Mouse (Mus musculus) forebrain, embryonic 14.5 days (tissue): ENCODE results near the gene Wdr62. TPM values are rescaled to one million over a fixed set of nuclear protein-coding genes. Genes with fewer than 3 reads are reported as not detected.
A peak's percentile ranks its signal among the peaks of the same experiment; 100 is the strongest.

Experiments
- ATAC-seq: fragments of 200-750 bp; cut with Nextera tagmentation; 2 replicates; pipeline ENCODE4 v1.8.0; 2017; ENCODE audit warnings: mild to moderate bottlenecking, moderate library complexity
- DNase-seq: peaks from one replicate; pipeline ENCODE4 v3.0.0-alpha.2; 2015; ENCODE audit warnings: low spot score
- H3K27ac ChIP-seq: fragments of 300-500 bp; sonication (generic); 2 replicates; pipeline ENCODE4 v1.5.1; 2014; ENCODE audit warnings: low read depth, mild to moderate bottlenecking, control low read depth, low read length, moderate library complexity
- H3K27me3 ChIP-seq: fragments of 300-500 bp; sonication (generic); replicated peaks from 2 replicates; pipeline ENCODE4 v1.6.1; 2014; ENCODE audit warnings: low read length, control low read depth, mixed read lengths; ENCODE audit not compliant: control insufficient read depth, insufficient read depth
- H3K36me3 ChIP-seq: fragments of 300-500 bp; sonication (generic); 2 replicates; pipeline ENCODE4 v1.6.1; 2014; ENCODE audit warnings: low read length, control low read depth; ENCODE audit not compliant: control insufficient read depth, insufficient read depth
- H3K4me1 ChIP-seq: fragments of 300-500 bp; sonication (generic); 2 replicates; pipeline ENCODE4 v1.6.1; 2014; ENCODE audit warnings: antibody characterized with exemption, low read length, control low read depth; ENCODE audit not compliant: control insufficient read depth, insufficient read depth
- H3K4me2 ChIP-seq: fragments of 300-500 bp; sonication (generic); 2 replicates; pipeline ENCODE4 v1.6.1; 2014; ENCODE audit warnings: mild to moderate bottlenecking, control low read depth, low read length
- H3K4me3 ChIP-seq: fragments of 300-500 bp; sonication (generic); 2 replicates; pipeline ENCODE4 v1.5.1; 2014; ENCODE audit warnings: low read depth, low read length, control low read depth
- H3K9ac ChIP-seq: fragments of 300-500 bp; sonication (generic); 2 replicates; pipeline ENCODE4 v1.6.1; 2014; ENCODE audit warnings: mild to moderate bottlenecking, low read length, control low read depth, moderate library complexity
- H3K9me3 ChIP-seq: fragments of 300-500 bp; sonication (generic); replicated peaks from 2 replicates; pipeline ENCODE4 v1.6.1; 2016; ENCODE audit warnings: low read length, control low read depth, mixed read lengths; ENCODE audit not compliant: control insufficient read depth
- WGBS: fragments of 180-500 bp; shearing (Covaris S2); extraction: QIAGEN DNeasy Blood & Tissue Kit; methylation state at CpG from one replicate; pipeline ENCODE4 v1.1.7; 2014; 5-methylcytosine and 5-hydroxymethylcytosine counted together
- polyA plus RNA-seq: library from polyadenylated mRNA; unstranded; fragments of >200 nt; fragmentation: Nextera tagmentation; extraction: Ambion mirVana; gene quantifications from 2 replicates; pipeline ENCODE4 v1.2.1, GENCODE M21; 2014

The Wdr62 gene
- polyA plus RNA-seq, 1 experiment from 2014 or later = 5.6 TPM

DNA sequence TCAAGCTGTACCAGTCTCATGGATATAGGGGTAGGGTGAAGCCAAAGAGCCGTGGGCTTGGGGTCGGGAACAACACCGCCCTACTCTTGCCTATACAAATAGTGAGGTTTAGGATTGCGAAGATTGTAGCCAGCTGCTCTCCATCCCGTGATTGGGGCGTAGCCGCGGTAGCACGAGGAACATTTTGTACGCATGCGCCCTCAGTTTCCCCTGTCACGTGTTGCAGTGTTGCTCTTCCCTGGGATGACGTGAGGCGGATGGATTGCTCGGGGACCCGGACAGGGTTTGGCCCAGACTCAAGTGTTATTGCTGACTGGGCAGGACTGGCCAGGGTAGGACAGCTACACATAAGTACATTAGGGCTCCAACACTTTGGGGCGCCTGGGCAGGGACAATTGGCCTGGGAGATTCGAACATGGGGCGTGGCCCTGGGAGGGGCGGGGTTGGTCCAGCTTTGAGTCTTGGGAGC, 485 bp upstream of the Wdr62 start:
- H3K27me3 ChIP-seq = no peaks in the 10 kb centered on the region
- ATAC-seq (peak; percentile 88), DNase-seq (peak; percentile 96)
- peak overlapping the region; percentile 54 for H3K9ac ChIP-seq
- no peaks in the 10 kb centered on the region for H3K9me3 ChIP-seq
- peak overlapping the region; percentile 98 for H3K27ac ChIP-seq
- peak overlapping the region; percentile 86 for H3K4me2 ChIP-seq
- no peaks in the 10 kb centered on the region for H3K4me1 ChIP-seq
- peak overlapping the region; percentile 74 for H3K4me3 ChIP-seq
- no peaks in the 10 kb centered on the region for H3K36me3 ChIP-seq
- WGBS = under 1% methylated on average over 20 of the region's 20 CpGs

DNA sequence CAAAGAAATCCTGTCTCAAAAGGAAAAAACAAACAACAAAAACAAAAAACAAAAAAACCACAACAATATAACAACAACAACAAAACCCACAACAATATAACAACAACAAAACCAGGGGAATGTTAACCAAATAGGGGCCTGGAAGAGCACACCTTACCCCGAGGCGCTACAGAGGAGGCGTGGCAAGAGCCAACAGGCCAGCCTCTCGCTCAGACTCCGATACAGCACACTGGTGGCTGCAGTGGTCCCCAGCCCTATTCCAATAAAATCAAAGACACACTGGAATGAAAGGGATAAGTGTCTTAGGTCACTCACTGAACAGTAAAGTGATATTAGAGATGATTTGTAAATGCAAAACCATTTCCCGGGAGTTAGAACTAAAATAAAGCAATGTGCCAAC, 683 bp downstream of the Wdr62 start:
- peak overlapping the region; percentile 59 for H3K9ac ChIP-seq
- H3K9me3 ChIP-seq = no peaks in the 10 kb centered on the region
- H3K4me2 ChIP-seq = peak overlapping the region; percentile 86
- no peaks in the 10 kb centered on the region for H3K27me3 ChIP-seq
- no peaks in the 10 kb centered on the region for H3K4me1 ChIP-seq
- ATAC-seq = peak; percentile 15; the same call in 1 of the 2 replicates
- H3K36me3 ChIP-seq = no peaks in the 10 kb centered on the region
- 0% methylated on average over 6 of the region's 6 CpGs for WGBS
- no peak for DNase-seq
- H3K4me3 ChIP-seq = peak overlapping the region; percentile 74
- no peak overlapping the region; the same call in 1 of the 2 replicates for H3K27ac ChIP-seq

DNA sequence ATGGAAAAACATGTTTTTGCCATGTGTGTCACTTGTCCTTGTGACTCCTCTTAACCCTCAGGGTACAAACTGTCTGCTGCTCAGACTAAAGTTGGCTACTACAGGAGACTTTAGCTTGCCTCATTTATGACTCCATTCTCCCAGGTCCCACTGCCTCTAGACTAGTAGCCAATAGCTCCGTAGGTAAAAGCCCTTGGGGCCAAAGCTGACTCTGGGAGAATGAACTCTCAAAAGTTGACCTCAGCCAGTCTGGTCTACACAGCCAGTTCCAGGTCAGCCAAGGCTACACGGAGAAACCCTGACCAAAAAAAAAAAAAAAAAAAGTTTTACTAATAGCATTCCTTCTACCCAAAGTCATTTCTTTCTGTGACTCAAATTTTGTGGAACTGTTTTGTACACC, 1.3 kb downstream of the Wdr62 start:
- WGBS = 54% methylated on average over 2 of the region's 2 CpGs
- H3K4me1 ChIP-seq = no peaks in the 10 kb centered on the region
- H3K27me3 ChIP-seq = no peaks in the 10 kb centered on the region
- ATAC-seq = no peak
- H3K36me3 ChIP-seq = no peaks in the 10 kb centered on the region
- H3K9me3 ChIP-seq = no peaks in the 10 kb centered on the region
- H3K4me3 ChIP-seq = no peak overlapping the region
- no peak overlapping the region for H3K27ac ChIP-seq
- no peak for DNase-seq
- no peak overlapping the region; the same call in 1 of the 2 replicates for H3K9ac ChIP-seq
- H3K4me2 ChIP-seq = peak overlapping the region; percentile 86

DNA sequence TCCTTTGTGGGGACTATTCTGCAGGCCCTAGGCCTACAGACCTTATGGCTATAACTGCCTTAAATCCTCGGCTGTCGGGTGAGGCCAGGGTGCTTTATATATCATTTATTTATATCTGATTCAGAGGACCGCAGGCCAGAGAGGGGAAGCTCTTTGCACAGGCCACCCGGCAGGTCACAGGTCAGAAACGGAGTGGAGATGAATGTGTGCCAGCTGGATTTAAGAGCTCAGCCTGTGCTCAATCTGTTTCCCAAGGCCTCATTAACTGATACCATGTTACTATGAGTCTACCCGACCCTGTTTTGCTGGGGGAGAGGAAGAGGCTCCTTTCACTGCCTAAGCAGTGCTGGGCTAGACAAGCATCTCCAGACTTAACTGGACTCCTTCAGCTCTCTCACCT, 5.8 kb downstream of the Wdr62 start:
- 87% methylated on average over 6 of the region's 6 CpGs for WGBS
- DNase-seq = no peak

DNA sequence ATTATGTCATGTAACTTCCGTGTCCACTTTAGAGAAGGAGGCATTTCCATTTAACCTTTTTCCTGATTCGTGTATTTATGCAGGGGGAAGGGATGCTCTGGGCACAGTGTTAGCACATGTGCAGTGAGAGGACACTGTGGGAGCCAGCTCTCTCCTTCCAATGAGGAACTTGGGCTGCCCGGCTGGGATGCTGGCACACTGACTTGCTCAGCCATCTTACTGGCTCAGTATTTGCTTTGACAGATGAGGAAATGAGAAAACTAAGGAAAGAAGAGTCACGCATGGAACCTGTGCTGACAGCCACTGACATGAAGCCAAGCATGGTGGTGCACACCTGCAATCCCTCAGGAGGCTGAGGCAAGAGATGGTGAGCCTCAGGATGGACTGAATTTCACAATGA, 10.6 kb downstream of the Wdr62 start:
- H3K4me3 ChIP-seq = no peak overlapping the region
- WGBS = 90% methylated on average over 4 of the region's 4 CpGs
- H3K4me2 ChIP-seq = no peak overlapping the region
- peaks cover 23% of the 10 kb centered on the region for H3K36me3 ChIP-seq
- no peaks in the 10 kb centered on the region for H3K4me1 ChIP-seq
- DNase-seq = no peak
- H3K9me3 ChIP-seq = no peaks in the 10 kb centered on the region
- no peak for ATAC-seq
- H3K27ac ChIP-seq = no peak overlapping the region
- no peaks in the 10 kb centered on the region for H3K27me3 ChIP-seq
- H3K9ac ChIP-seq = no peak overlapping the region

More for the DNA sequence above, 5.8 kb downstream of the Wdr62 start:
- no peak overlapping the region for H3K4me2 ChIP-seq
- H3K27me3 ChIP-seq = no peaks in the 10 kb centered on the region
- no peak overlapping the region for H3K9ac ChIP-seq
- no peak for ATAC-seq
- H3K4me3 ChIP-seq = no peak overlapping the region
- 0 out of 2 replicates have a peak, but pooled peaks cover 9% of the 10 kb centered on the region for H3K36me3 ChIP-seq
- H3K9me3 ChIP-seq = no peaks in the 10 kb centered on the region
- no peak overlapping the region for H3K27ac ChIP-seq
- H3K4me1 ChIP-seq = no peaks in the 10 kb centered on the region

DNA sequence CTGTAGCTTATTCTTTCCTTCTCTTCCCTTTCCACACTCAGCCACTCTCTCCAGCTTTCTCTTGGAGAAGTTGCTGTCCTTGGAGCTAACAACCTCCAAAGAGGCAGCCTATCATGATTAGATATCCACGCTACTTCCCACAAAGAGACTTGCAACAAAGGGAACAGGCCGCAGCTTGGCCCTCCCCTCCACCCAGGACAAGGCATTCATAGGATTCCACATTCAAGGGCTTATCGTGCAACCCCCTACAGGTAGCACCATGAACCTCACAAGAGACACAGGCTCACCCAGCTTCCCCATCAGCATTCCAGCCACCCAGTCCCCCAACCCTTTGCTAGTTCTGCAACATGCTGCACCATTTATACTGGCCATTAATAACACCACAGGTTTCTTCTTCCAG, 13.4 kb downstream of the Wdr62 start:
- WGBS = 80% methylated on average over 3 of the region's 3 CpGs
- H3K4me3 ChIP-seq = no peak overlapping the region
- peaks cover 28% of the 10 kb centered on the region for H3K36me3 ChIP-seq
- H3K9me3 ChIP-seq = no peaks in the 10 kb centered on the region
- H3K4me2 ChIP-seq = no peak overlapping the region
- H3K4me1 ChIP-seq = no peaks in the 10 kb centered on the region
- no peak overlapping the region for H3K27ac ChIP-seq
- no peak overlapping the region for H3K9ac ChIP-seq
- no peaks in the 10 kb centered on the region for H3K27me3 ChIP-seq
- no peak for DNase-seq
- no peak for ATAC-seq

DNA sequence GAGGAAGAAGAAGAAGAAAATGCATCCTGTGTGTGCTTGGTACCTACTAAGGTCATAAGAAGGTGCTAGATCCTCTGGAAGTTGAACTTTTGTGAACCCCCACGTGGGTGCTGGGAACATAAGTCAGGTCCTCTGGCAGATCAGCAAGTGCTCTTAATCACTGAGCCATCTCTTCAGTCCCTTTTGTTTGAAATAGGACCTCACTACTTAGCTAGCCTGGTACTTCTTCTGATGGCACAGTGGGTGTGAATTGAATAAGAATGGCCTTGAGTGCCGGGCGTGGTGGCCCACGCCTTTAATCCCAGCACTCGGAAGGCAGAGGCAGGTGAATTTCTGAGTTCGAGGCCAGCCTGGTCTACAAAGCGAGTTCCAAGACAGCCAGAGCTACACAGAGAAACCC, 14.3 kb downstream of the Wdr62 start:
- ATAC-seq = no peak
- no peaks in the 10 kb centered on the region for H3K9me3 ChIP-seq
- H3K4me1 ChIP-seq = no peaks in the 10 kb centered on the region
- WGBS = 94% methylated on average over 7 of the region's 7 CpGs
- H3K36me3 ChIP-seq = peaks cover 34% of the 10 kb centered on the region
- H3K4me2 ChIP-seq = no peak overlapping the region
- H3K9ac ChIP-seq = no peak overlapping the region
- no peak overlapping the region for H3K4me3 ChIP-seq
- H3K27ac ChIP-seq = no peak overlapping the region
- no peak for DNase-seq
- no peaks in the 10 kb centered on the region for H3K27me3 ChIP-seq

DNA sequence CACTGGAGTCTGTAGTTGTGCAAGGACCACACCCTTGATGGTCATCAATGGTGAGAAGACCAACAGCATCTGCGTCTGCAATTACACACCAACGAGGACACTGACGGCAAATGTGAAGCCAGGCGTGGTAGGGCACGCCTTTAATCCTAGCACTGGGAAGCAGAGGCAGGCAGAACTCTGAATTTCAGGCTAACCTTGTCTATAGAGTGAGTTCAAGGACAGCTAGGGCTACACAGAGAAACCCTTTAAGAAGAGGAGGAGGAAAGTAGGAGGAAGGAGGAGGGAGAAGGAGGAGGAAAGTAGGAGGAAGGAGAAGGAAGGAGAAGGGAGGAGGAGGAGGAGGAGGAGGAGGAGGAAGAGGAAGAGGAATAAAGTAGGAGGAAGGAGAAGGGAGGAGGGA, 14.7 kb downstream of the Wdr62 start:
- Histone ChIP-seq H3K4me1 (no peaks in the 10 kb centered on the region), H3K9me3 (no peaks in the 10 kb centered on the region), H3K36me3 (peaks cover 34% of the 10 kb centered on the region), H3K27me3 (no peaks in the 10 kb centered on the region), H3K4me2 (no peak overlapping the region), H3K4me3 (no peak overlapping the region), H3K9ac (no peak overlapping the region), H3K27ac (no peak overlapping the region)
- DNase-seq (no peak), ATAC-seq (no peak)
- 97% methylated on average over 5 of the region's 5 CpGs for WGBS

DNA sequence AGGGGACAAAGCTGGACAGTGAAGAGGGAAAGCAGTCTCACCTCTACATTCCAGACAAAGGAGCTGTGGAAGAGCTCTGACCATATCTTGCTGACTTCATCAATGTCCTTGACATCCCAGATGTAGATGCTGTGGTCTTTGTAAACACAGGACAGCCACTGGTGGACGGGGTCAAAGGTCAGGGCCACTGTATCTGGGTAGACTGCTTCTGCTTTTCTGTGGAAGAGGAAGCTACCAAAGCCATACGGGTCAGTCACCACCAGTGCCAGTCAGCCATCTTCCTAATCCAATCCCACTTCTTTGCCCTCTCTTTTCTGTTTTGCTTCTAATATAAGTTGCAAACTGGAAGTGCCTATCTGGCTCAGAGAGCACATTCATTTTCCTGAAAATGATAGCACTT, 15.2 kb downstream of the Wdr62 start:
- 87% methylated on average over 2 of the region's 2 CpGs for WGBS
- Histone ChIP-seq H3K9ac (no peak overlapping the region), H3K9me3 (no peaks in the 10 kb centered on the region), H3K4me1 (no peaks in the 10 kb centered on the region), H3K4me2 (no peak overlapping the region), H3K36me3 (peaks cover 29% of the 10 kb centered on the region), H3K27me3 (no peaks in the 10 kb centered on the region), H3K4me3 (no peak overlapping the region), H3K27ac (no peak overlapping the region)
- no peak for DNase-seq
- ATAC-seq = no peak
